Comparison of ENCODE assay signal across 11 mouse cellular contexts in genomic region chr19:20536538-20536937, GRCm38 (mm10). TPM values are rescaled to one million over a fixed set of nuclear protein-coding genes. Genes with fewer than 3 reads are reported as not detected.
DNase-seq lines count a peak whose midpoint lies in the region; ATAC-seq lines count a peak whose summit lies in the region.
"Had no signal": no experiment of that assay in that cellular context is flagged by ENCODE, and none has a peak within 500 bp of the region (broad histone marks: within the 10 kb centered on the region; RNA-seq: fewer than 3 reads in every experiment).

No protein-coding gene starts in this region.

- no peak overlapping the region for H3K9ac ChIP-seq in embryonic facial prominence, embryonic 14.5 days (ENCODE audit: low read depth, low read length)

- 72% methylated on average over 7 of the region's 7 CpGs for WGBS in embryonic facial prominence, embryonic 14.5 days
- WGBS in embryonic facial prominence, embryonic 10.5 days: 85% methylated on average over 7 of the region's 7 CpGs

- no peaks in the 10 kb centered on the region for H3K27me3 ChIP-seq in embryonic facial prominence, embryonic 14.5 days (replicated peaks; ENCODE audit: control insufficient read depth, insufficient read depth, low read length)
- no peaks in the 10 kb centered on the region for H3K27me3 ChIP-seq in embryonic facial prominence, embryonic 10.5 days (replicated peaks; ENCODE audit: low read depth, poor library complexity, severe bottlenecking)

- intact Hi-C loops in left cerebral cortex, postnatal 25 days (cut with DNase I): no loop called here

- no peak for ATAC-seq in embryonic facial prominence, embryonic 14.5 days (ENCODE audit: low read depth)

- H3K27ac ChIP-seq in embryonic facial prominence, embryonic 14.5 days (replicated peaks; ENCODE audit: low read depth, low read length): no peak overlapping the region
- H3K27ac ChIP-seq in embryonic facial prominence, embryonic 10.5 days (replicated peaks): no peak overlapping the region

- H3K4me2 ChIP-seq in embryonic facial prominence, embryonic 14.5 days (ENCODE audit: low read depth, low read length): no peak overlapping the region

- H3K4me1 ChIP-seq in embryonic facial prominence, embryonic 14.5 days (ENCODE audit: control insufficient read depth, insufficient read depth, low read length): no peaks in the 10 kb centered on the region
- H3K4me1 ChIP-seq in embryonic facial prominence, embryonic 10.5 days: no peaks in the 10 kb centered on the region

- DNase-seq in embryonic facial prominence, embryonic 14.5 days (ENCODE audit: low spot score): peak; percentile 11
- DNase-seq in embryonic facial prominence, embryonic 10.5 days (ENCODE audit: low spot score): no peak
- DNase-seq in 3T3-L1 (ENCODE audit: low read depth, low spot score) (peak; percentile 78), liver (no peak)
- peak; percentile 22 to 31 for DNase-seq in frontal cortex, postnatal 10 days (ENCODE audit: low spot score in 2 of 2)
- peak; percentile 63 to 93 for DNase-seq in left cerebral cortex, postnatal 25 days (ENCODE audit: low spot score in 2 of 2)
- DNase-seq in adrenal gland, postnatal 36 days: no peak
- DNase-seq in gastrocnemius, adult 18-20 months (ENCODE audit: low spot score): no peak
- DNase-seq: kidney, adult 11 months; lung, postnatal 4 days had no signal

- no peaks in the 10 kb centered on the region for H3K9me3 ChIP-seq in embryonic facial prominence, embryonic 14.5 days (ENCODE audit: control insufficient read depth, low read length)
- no peaks in the 10 kb centered on the region for H3K9me3 ChIP-seq in embryonic facial prominence, embryonic 10.5 days

- H3K4me3 ChIP-seq in embryonic facial prominence, embryonic 14.5 days (ENCODE audit: low read depth, low read length): no peak overlapping the region
- H3K4me3 ChIP-seq in embryonic facial prominence, embryonic 10.5 days: no peak overlapping the region

- H3K36me3 ChIP-seq in embryonic facial prominence, embryonic 14.5 days (ENCODE audit: control insufficient read depth, insufficient read depth, low read length): no peaks in the 10 kb centered on the region
- H3K36me3 ChIP-seq in embryonic facial prominence, embryonic 10.5 days (replicated peaks): no peaks in the 10 kb centered on the region

RNA-seq across cellular contexts. Expression of gene Aldh1a1, which starts 44.0 kb away (rescaled TPM):
- polyA plus RNA-seq in embryonic facial prominence, embryonic 14.5 days (2014; fragmentation: Nextera tagmentation; extraction: Ambion mirVana): 7.7 and 11.1 TPM in 2 replicates
- polyA plus RNA-seq in embryonic facial prominence, embryonic 10.5 days (2016; fragmentation: Nextera tagmentation; extraction: Ambion mirVana): 3.6 and 13.1 TPM in 2 replicates
- total RNA-seq in left cerebral cortex, postnatal 25 days (2021): 10 to 100 TPM; 54.6 to 69.8 TPM
- total RNA-seq in adrenal gland, postnatal 36 days (2021): 100 to 1,000 TPM in 1 of 2 experiments, 10 to 100 TPM in 1; 48.9 to 330 TPM
- 100 to 1,000 TPM; 164 to 219 TPM for total RNA-seq in gastrocnemius, adult 18-20 months (2021)
- polyA plus RNA-seq: neural tube, embryonic 11.5 days had no signal

Comparison
In these comparisons a context has a peak if more than half of its experiments do, and no peak if none do; other contexts are left out.
1. DNase-seq: peak in embryonic facial prominence, embryonic 14.5 days (single experiment), 3T3-L1 (single experiment), frontal cortex, postnatal 10 days (2 of 2) and left cerebral cortex, postnatal 25 days (2 of 2); none in embryonic facial prominence, embryonic 10.5 days (single experiment), adrenal gland, postnatal 36 days (0 of 2), liver (single experiment) and gastrocnemius, adult 18-20 months (single experiment).